Mouse (Mus musculus): ENCODE results near the gene Mrtfa. TPM values are rescaled to one million over a fixed set of nuclear protein-coding genes. Genes with fewer than 3 reads are reported as not detected.

Mrtfa gene
- polyA plus RNA-seq, 1 experiment from 2014 or later: 25.8 TPM

GRCm38 (mm10) chr15:81118226-81118625 lies 72.3 kb downstream of the Mrtfa start:
- no peaks in the 10 kb centered on the region for H3K27me3 ChIP-seq
- 0 out of 2 replicates have a peak, but pooled peaks cover 4% of the 10 kb centered on the region for H3K4me1 ChIP-seq
- 88% methylated on average over 4 of the region's 4 CpGs for WGBS
- no peaks in the 10 kb centered on the region for H3K9me3 ChIP-seq
- H3K4me2 ChIP-seq (replicated peaks): no peak overlapping the region
- ATAC-seq (ENCODE audit: low FRiP score, low read depth): no peak
- no peak overlapping the region for H3K4me3 ChIP-seq
- H3K27ac ChIP-seq: no peak overlapping the region
- H3K9ac ChIP-seq: no peak overlapping the region
- peaks cover 14% of the 10 kb centered on the region for H3K36me3 ChIP-seq

- no peak overlapping the region for H3K4me2 ChIP-seq (replicated peaks)
- H3K4me1 ChIP-seq: peaks cover 24% of the 10 kb centered on the region
- H3K9me3 ChIP-seq: no peaks in the 10 kb centered on the region
- no peak for ATAC-seq (ENCODE audit: low FRiP score, low read depth)
- H3K27me3 ChIP-seq: no peaks in the 10 kb centered on the region
- H3K27ac ChIP-seq: no peak overlapping the region
- WGBS: 66% methylated on average over 6 of the region's 6 CpGs
- no peak overlapping the region for H3K4me3 ChIP-seq
- H3K36me3 ChIP-seq: peaks cover 14% of the 10 kb centered on the region
- H3K9ac ChIP-seq: no peak overlapping the region
Observed at GRCm38 (mm10) chr15:81112589-81112988, 78.0 kb downstream of the Mrtfa start.

GRCm38 (mm10) chr15:81110315-81110714 lies 80.2 kb downstream of the Mrtfa start:
- H3K27ac ChIP-seq: no peak overlapping the region

GRCm38 (mm10) chr15:81105962-81106361 lies 84.6 kb downstream of the Mrtfa start:
- WGBS: 39% methylated on average over 10 of the region's 10 CpGs
- H3K27me3 ChIP-seq: no peaks in the 10 kb centered on the region
- H3K4me1 ChIP-seq: peaks cover 50% of the 10 kb centered on the region
- H3K4me3 ChIP-seq: no peak overlapping the region
- peak overlapping the region; percentile 25; the same call in 1 of the 2 replicates for H3K9ac ChIP-seq
- no peaks in the 10 kb centered on the region for H3K9me3 ChIP-seq
- no peak overlapping the region for H3K4me2 ChIP-seq (replicated peaks)
- no peak for ATAC-seq (ENCODE audit: low FRiP score, low read depth)
- 0 out of 2 replicates have a peak overlapping the region, but pooled peaks have one; percentile 33 for H3K27ac ChIP-seq
- no peaks in the 10 kb centered on the region for H3K36me3 ChIP-seq

More at GRCm38 (mm10) chr15:81110315-81110714, 80.2 kb downstream of the Mrtfa start:
- 80% methylated on average over 3 of the region's 3 CpGs for WGBS
- ATAC-seq (ENCODE audit: low FRiP score, low read depth): no peak
- H3K4me2 ChIP-seq (replicated peaks): no peak overlapping the region
- H3K9me3 ChIP-seq: no peaks in the 10 kb centered on the region
- peaks cover 4% of the 10 kb centered on the region; the same call in 1 of the 2 replicates for H3K36me3 ChIP-seq
- no peaks in the 10 kb centered on the region for H3K27me3 ChIP-seq
- no peak overlapping the region for H3K9ac ChIP-seq
- H3K4me1 ChIP-seq: peaks cover 39% of the 10 kb centered on the region
- no peak overlapping the region for H3K4me3 ChIP-seq

GRCm38 (mm10) chr15:81104585-81105259 lies 85.8 kb downstream of the Mrtfa start:
- ATAC-seq (ENCODE audit: low FRiP score, low read depth): no peak; the same call in 1 of the 2 replicates
- H3K4me3 ChIP-seq: no peak overlapping the region
- H3K9me3 ChIP-seq: no peaks in the 10 kb centered on the region
- H3K36me3 ChIP-seq: no peaks in the 10 kb centered on the region
- 47% methylated on average over 13 of the region's 13 CpGs for WGBS
- peak overlapping the region; percentile 41 for H3K4me2 ChIP-seq (replicated peaks)
- H3K27ac ChIP-seq: no peak overlapping the region
- no peak overlapping the region for H3K9ac ChIP-seq
- no peaks in the 10 kb centered on the region for H3K27me3 ChIP-seq
- peaks cover 47% of the 10 kb centered on the region for H3K4me1 ChIP-seq

- H3K27ac ChIP-seq: no peak overlapping the region
- H3K36me3 ChIP-seq: no peaks in the 10 kb centered on the region
- WGBS: 90% methylated on average over 3 of the region's 3 CpGs
- H3K9ac ChIP-seq: no peak overlapping the region
- H3K4me1 ChIP-seq: peaks cover 47% of the 10 kb centered on the region
- no peak for ATAC-seq (ENCODE audit: low FRiP score, low read depth)
- no peaks in the 10 kb centered on the region for H3K27me3 ChIP-seq
- no peaks in the 10 kb centered on the region for H3K9me3 ChIP-seq
- no peak overlapping the region for H3K4me3 ChIP-seq
- no peak overlapping the region for H3K4me2 ChIP-seq (replicated peaks)
Observed at GRCm38 (mm10) chr15:81103500-81103899, 87.1 kb downstream of the Mrtfa start.

- Histone ChIP-seq H3K9ac (no peak overlapping the region), H3K36me3 (no peaks in the 10 kb centered on the region), H3K27ac (no peak overlapping the region), H3K27me3 (no peaks in the 10 kb centered on the region), H3K9me3 (no peaks in the 10 kb centered on the region), H3K4me3 (no peak overlapping the region), H3K4me2 (replicated peaks) (no peak overlapping the region), H3K4me1 (peaks cover 43% of the 10 kb centered on the region)
- no peak for ATAC-seq (ENCODE audit: low FRiP score, low read depth)
- 72% methylated on average over 13 of the region's 13 CpGs for whole genome bisulfite sequencing
Observed at GRCm38 (mm10) chr15:81102274-81102879, 88.2 kb downstream of the Mrtfa start.

- H3K27ac ChIP-seq: no peak overlapping the region
- H3K4me1 ChIP-seq: peaks cover 41% of the 10 kb centered on the region
- 64% methylated on average over 5 of the region's 5 CpGs for WGBS
- ATAC-seq (ENCODE audit: low FRiP score, low read depth): no peak
- no peaks in the 10 kb centered on the region for H3K9me3 ChIP-seq
- H3K4me2 ChIP-seq (replicated peaks): no peak overlapping the region
- H3K4me3 ChIP-seq: no peak overlapping the region
- H3K36me3 ChIP-seq: no peaks in the 10 kb centered on the region
- H3K27me3 ChIP-seq: no peaks in the 10 kb centered on the region
- no peak overlapping the region for H3K9ac ChIP-seq
Observed at GRCm38 (mm10) chr15:81101316-81101715, 89.2 kb downstream of the Mrtfa start.

- H3K36me3 ChIP-seq: no peaks in the 10 kb centered on the region
- peaks cover 21% of the 10 kb centered on the region for H3K4me1 ChIP-seq
- H3K4me3 ChIP-seq: no peak overlapping the region
- WGBS: 79% methylated on average over 11 of the region's 11 CpGs
- H3K9me3 ChIP-seq: no peaks in the 10 kb centered on the region
- H3K4me2 ChIP-seq (replicated peaks): no peak overlapping the region
- H3K9ac ChIP-seq: no peak overlapping the region
- no peak overlapping the region for H3K27ac ChIP-seq
- no peak for ATAC-seq (ENCODE audit: low FRiP score, low read depth)
- H3K27me3 ChIP-seq: no peaks in the 10 kb centered on the region
Observed at GRCm38 (mm10) chr15:81099269-81099668, 91.3 kb downstream of the Mrtfa start.

GRCm38 (mm10) chr15:81098689-81099088 lies 91.9 kb downstream of the Mrtfa start:
- Histone ChIP-seq H3K9ac (no peak overlapping the region), H3K4me1 (peaks cover 17% of the 10 kb centered on the region), H3K27me3 (no peaks in the 10 kb centered on the region), H3K36me3 (no peaks in the 10 kb centered on the region), H3K9me3 (no peaks in the 10 kb centered on the region), H3K4me2 (replicated peaks) (no peak overlapping the region), H3K4me3 (no peak overlapping the region), H3K27ac (no peak overlapping the region)
- WGBS: 90% methylated on average over 3 of the region's 3 CpGs
- no peak for ATAC-seq (ENCODE audit: low FRiP score, low read depth)

GRCm38 (mm10) chr15:81097896-81098295 lies 92.7 kb downstream of the Mrtfa start:
- Histone ChIP-seq H3K4me1 (peaks cover 11% of the 10 kb centered on the region), H3K27ac (no peak overlapping the region), H3K9me3 (no peaks in the 10 kb centered on the region), H3K4me3 (no peak overlapping the region), H3K27me3 (no peaks in the 10 kb centered on the region), H3K9ac (no peak overlapping the region), H3K36me3 (no peaks in the 10 kb centered on the region), H3K4me2 (replicated peaks) (no peak overlapping the region)
- ATAC-seq (ENCODE audit: low FRiP score, low read depth): no peak
- 78% methylated on average over 6 of the region's 6 CpGs for WGBS

GRCm38 (mm10) chr15:81097456-81097855 lies 93.1 kb downstream of the Mrtfa start:
- WGBS: 35% methylated on average over 4 of the region's 4 CpGs

More at GRCm38 (mm10) chr15:81097456-81097855, 93.1 kb downstream of the Mrtfa start:
- H3K36me3 ChIP-seq: no peaks in the 10 kb centered on the region
- H3K9me3 ChIP-seq: no peaks in the 10 kb centered on the region
- no peak overlapping the region for H3K9ac ChIP-seq
- no peak overlapping the region for H3K4me2 ChIP-seq (replicated peaks)
- peaks cover 6% of the 10 kb centered on the region for H3K4me1 ChIP-seq
- H3K27me3 ChIP-seq: no peaks in the 10 kb centered on the region
- no peak overlapping the region for H3K4me3 ChIP-seq
- no peak overlapping the region for H3K27ac ChIP-seq
- no peak for ATAC-seq (ENCODE audit: low FRiP score, low read depth)
